Mouse (Mus musculus) embryo, embryonic 11.5 days (tissue): ENCODE data around the gene Sirt1.
"Not testable (repeated sequence)": the region's sequence is repeated elsewhere in the genome, so short reads cannot be mapped to it uniquely, and the experiment has no call there.

ENCODE experiments used
- DNase-seq: peaks from one replicate; pipeline ENCODE4 v3.0.0-alpha.2; 2012; ENCODE audit warnings: low read depth, low spot score

Gene Sirt1

GRCm38 (mm10) chr10:63381498-63382280 is at the start of gene Sirt1:
TSS of gene Sirt1 (minus strand) at chr10:63381704.
- no peak for DNase-seq

- peak; percentile 89 for DNase-seq
These were observed 48.3 kb upstream of the Sirt1 start, which contains the start of gene Ctnna3 for GRCm38 (mm10) chr10:63429785-63430305. TSS of gene Ctnna3 (plus strand) at chr10:63430098.

GRCm38 (mm10) chr10:63429380-63429779 is 47.9 kb upstream of the Sirt1 start:
- DNase-seq = peak; percentile 98

- no peak for DNase-seq
These were observed 47.5 kb upstream of the Sirt1 start for GRCm38 (mm10) chr10:63429023-63429340.

GRCm38 (mm10) chr10:63428243-63429022 is 46.9 kb upstream of the Sirt1 start:
- DNase-seq = no peak

- DNase-seq = no peak
These were observed 45.6 kb upstream of the Sirt1 start for GRCm38 (mm10) chr10:63427146-63427545.

GRCm38 (mm10) chr10:63424475-63424814 is 42.9 kb upstream of the Sirt1 start:
- DNase-seq = no peak

- no peak for DNase-seq
These were observed 42.3 kb upstream of the Sirt1 start for GRCm38 (mm10) chr10:63423591-63424474.

GRCm38 (mm10) chr10:63422736-63422992 is 41.2 kb upstream of the Sirt1 start:
- no peak for DNase-seq

GRCm38 (mm10) chr10:63421739-63422735 is 40.5 kb upstream of the Sirt1 start, which contains the start of gene Gm7075:
TSS of gene Gm7075 (minus strand) at chr10:63421789.
- DNase-seq = no peak

- no peak for DNase-seq
These were observed 35.6 kb upstream of the Sirt1 start for GRCm38 (mm10) chr10:63417061-63417460.

GRCm38 (mm10) chr10:63415850-63416249 is 34.3 kb upstream of the Sirt1 start:
- no peak for DNase-seq

- no peak for DNase-seq
These were observed 33.8 kb upstream of the Sirt1 start for GRCm38 (mm10) chr10:63415287-63415686.

- DNase-seq = no peak
These were observed 31.3 kb upstream of the Sirt1 start for GRCm38 (mm10) chr10:63412756-63413155.

GRCm38 (mm10) chr10:63411674-63412073 is 30.2 kb upstream of the Sirt1 start:
- not testable (repeated sequence) for DNase-seq

- no peak for DNase-seq
These were observed 28.9 kb upstream of the Sirt1 start for GRCm38 (mm10) chr10:63410162-63410956.

GRCm38 (mm10) chr10:63403636-63404035 is 22.1 kb upstream of the Sirt1 start:
- DNase-seq = no peak

- no peak for DNase-seq
These were observed 21.4 kb upstream of the Sirt1 start for GRCm38 (mm10) chr10:63402731-63403504.

GRCm38 (mm10) chr10:63396963-63397362 is 15.5 kb upstream of the Sirt1 start:
- no peak for DNase-seq
